In the genomic region with DNA sequence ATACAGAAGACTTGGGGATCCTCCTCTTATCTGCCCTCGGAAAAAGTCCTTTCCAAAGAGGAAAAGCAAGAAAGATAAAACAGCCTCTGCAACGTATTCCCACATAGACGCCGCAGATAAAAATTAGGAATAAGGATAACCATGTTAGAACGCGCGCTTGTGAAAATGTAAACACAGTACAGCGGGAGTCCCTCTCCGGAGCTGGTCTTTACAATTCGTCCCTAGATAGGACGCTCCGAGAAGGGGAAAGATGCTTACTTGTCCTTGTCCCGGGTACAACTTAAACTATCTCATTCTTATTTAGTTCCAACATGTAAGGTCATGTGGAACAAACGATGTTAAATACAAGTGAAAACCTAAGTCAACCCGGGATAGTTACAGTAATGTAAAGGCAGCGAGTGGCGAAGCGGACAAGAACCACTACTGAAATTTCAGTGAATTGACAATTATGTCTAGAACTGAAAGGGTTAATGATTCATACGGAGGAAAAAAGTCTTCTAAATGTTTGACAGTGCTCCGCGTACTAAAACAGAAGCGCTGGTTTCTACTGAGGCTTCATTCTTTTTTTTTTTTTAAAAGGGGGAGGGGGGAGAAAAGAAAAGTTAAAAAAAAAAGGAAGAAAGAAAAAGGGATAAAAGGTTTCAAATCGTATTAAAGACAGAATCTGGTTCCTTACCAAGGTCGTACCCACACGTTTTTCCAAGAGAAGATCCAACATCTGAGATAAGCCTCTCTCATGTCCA, we compare ENCODE assay signal across 8 mouse cellular contexts.
DNase-seq lines count a peak whose midpoint lies in the region; ATAC-seq and TF ChIP-seq lines count a peak whose summit lies in the region.

No protein-coding gene starts in this region.

- ATAC-seq in kidney, postnatal 0 days (replicated peaks; ENCODE audit: low FRiP score, low read depth), result no peak
- no peak for ATAC-seq in hindbrain, embryonic 14.5 days (ENCODE audit: low FRiP score)
- ATAC-seq in midbrain, embryonic 16.5 days, result no peak

- 0 out of 2 replicates have a peak, but pooled peaks cover 9% of the 10 kb centered on the region for H3K4me1 ChIP-seq in kidney, postnatal 0 days (replicated peaks; ENCODE audit: insufficient read depth, low read length)
- H3K4me1 ChIP-seq in hindbrain, embryonic 14.5 days (replicated peaks; ENCODE audit: control insufficient read depth, insufficient read depth, low read length), result peaks cover 14% of the 10 kb centered on the region
- H3K4me1 ChIP-seq in midbrain, embryonic 16.5 days (ENCODE audit: control insufficient read depth, insufficient read depth, low read length), result peaks cover 17% of the 10 kb centered on the region

- no peak overlapping the region for H3K9ac ChIP-seq in kidney, postnatal 0 days (ENCODE audit: low read depth, low read length)
- peak overlapping the region; percentile 55 for H3K9ac ChIP-seq in hindbrain, embryonic 14.5 days
- H3K9ac ChIP-seq in midbrain, embryonic 16.5 days (ENCODE audit: low read depth, low read length), result peak overlapping the region; percentile 69

- H3K36me3 ChIP-seq in kidney, postnatal 0 days (ENCODE audit: insufficient read depth, low read length), result no peaks in the 10 kb centered on the region
- H3K36me3 ChIP-seq in hindbrain, embryonic 14.5 days (replicated peaks; ENCODE audit: control insufficient read depth, insufficient read depth), result no peaks in the 10 kb centered on the region
- no peaks in the 10 kb centered on the region for H3K36me3 ChIP-seq in midbrain, embryonic 16.5 days (ENCODE audit: control insufficient read depth, insufficient read depth, low read length)

- under 1% methylated on average over 25 of the region's 25 CpGs for WGBS in kidney, postnatal 0 days
- under 1% methylated on average over 25 of the region's 25 CpGs for WGBS in hindbrain, embryonic 14.5 days
- WGBS in midbrain, embryonic 16.5 days, result under 1% methylated on average over 25 of the region's 25 CpGs

- no peak overlapping the region for H3K27ac ChIP-seq in kidney, postnatal 0 days
- H3K27ac ChIP-seq in hindbrain, embryonic 14.5 days, result no peak overlapping the region
- H3K27ac ChIP-seq in midbrain, embryonic 16.5 days (ENCODE audit: low read length), result no peak overlapping the region

- H3K4me2 ChIP-seq in kidney, postnatal 0 days (ENCODE audit: low read length), result peak overlapping the region; percentile 89
- peak overlapping the region; percentile 94 for H3K4me2 ChIP-seq in hindbrain, embryonic 14.5 days (replicated peaks)
- H3K4me2 ChIP-seq in midbrain, embryonic 16.5 days (ENCODE audit: low read length), result peak overlapping the region; percentile 97

- H3K27me3 ChIP-seq in kidney, postnatal 0 days (ENCODE audit: insufficient read depth, low read length), result no peaks in the 10 kb centered on the region
- H3K27me3 ChIP-seq in hindbrain, embryonic 14.5 days (ENCODE audit: control insufficient read depth, insufficient read depth, low read length), result peaks cover 41% of the 10 kb centered on the region
- H3K27me3 ChIP-seq in midbrain, embryonic 16.5 days (ENCODE audit: control insufficient read depth, insufficient read depth, low read depth, low read length), result peaks cover 14% of the 10 kb centered on the region

- H3K4me3 ChIP-seq in kidney, postnatal 0 days (replicated peaks; ENCODE audit: low read depth, low read length), result peak overlapping the region; percentile 57
- H3K4me3 ChIP-seq in hindbrain, embryonic 14.5 days (replicated peaks; ENCODE audit: low read length), result peak overlapping the region; percentile 52
- H3K4me3 ChIP-seq in midbrain, embryonic 16.5 days (ENCODE audit: low read depth, low read length), result peak overlapping the region; percentile 72

- H3K9me3 ChIP-seq in kidney, postnatal 0 days (replicated peaks; ENCODE audit: low read length), result no peaks in the 10 kb centered on the region
- H3K9me3 ChIP-seq in hindbrain, embryonic 14.5 days (ENCODE audit: control insufficient read depth, low read length), result no peaks in the 10 kb centered on the region
- no peaks in the 10 kb centered on the region for H3K9me3 ChIP-seq in midbrain, embryonic 16.5 days (replicated peaks; ENCODE audit: control insufficient read depth, low read length, poor library complexity, severe bottlenecking)

- no peak for TF ChIP-seq CTCF in kidney, postnatal 0 days (IDR thresholded peaks at IDR 0.05; ENCODE audit: low read depth)

- DNase-seq in kidney, postnatal 0 days (ENCODE audit: low spot score), result peak; percentile 28
- no peak for DNase-seq in kidney, adult 18-20 months
- peak; percentile 16 for DNase-seq in c-Kit-positive CD71-positive TER-119-negative erythroid progenitor cells, embryonic 14.5 days (ENCODE audit: low read depth)
- DNase-seq in hindbrain, embryonic 14.5 days (ENCODE audit: low spot score), result no peak
- no peak for DNase-seq in adrenal gland, adult 2 months
- DNase-seq in cerebellum, postnatal 10 days, result no peak
- DNase-seq in thymus, adult 18-20 months, result no peak

Comparison
In these comparisons a context has a peak if more than half of its experiments do, and no peak if none do; other contexts are left out.
1. DNase-seq: peak in kidney, postnatal 0 days (single experiment) and c-Kit-positive CD71-positive TER-119-negative erythroid progenitor cells, embryonic 14.5 days (single experiment); none in kidney, adult 18-20 months (single experiment), hindbrain, embryonic 14.5 days (single experiment), adrenal gland, adult 2 months (single experiment), cerebellum, postnatal 10 days (0 of 2) and thymus, adult 18-20 months (0 of 2).
2. Peak in every context shown above with its lines, with median percentiles within 50 percentile points of each other: H3K4me2 ChIP-seq and H3K4me3 ChIP-seq.